Mouse (Mus musculus) heart, postnatal 0 days (tissue): ENCODE results near the gene Pdlim3. TPM values are rescaled to one million over a fixed set of nuclear protein-coding genes. Genes with fewer than 3 reads are reported as not detected.

ENCODE experiments used
- ATAC-seq: fragments of 200-750 bp; cut with Nextera tagmentation; 2 replicates; pipeline ENCODE4 v1.8.0; 2017; ENCODE audit warnings: low read depth, moderate number of reproducible peaks, moderate library complexity; ENCODE audit not compliant: insufficient read depth
- DNase-seq: peaks from one replicate; pipeline ENCODE4 v3.0.0-alpha.2; 2016; ENCODE audit warnings: low spot score
- H3K27ac ChIP-seq: fragments of 300-500 bp; sonication (generic); 2 replicates; pipeline ENCODE4 v1.5.1; 2014; ENCODE audit warnings: low read depth, mild to moderate bottlenecking
- H3K27me3 ChIP-seq: fragments of 300-500 bp; sonication (generic); 2 replicates; pipeline ENCODE4 v1.6.1; 2014; ENCODE audit warnings: low read length, mixed read lengths; ENCODE audit not compliant: control insufficient read depth, insufficient read depth
- H3K36me3 ChIP-seq: fragments of 300-500 bp; sonication (generic); replicated peaks from 2 replicates; pipeline ENCODE4 v1.6.1; 2014; ENCODE audit warnings: low read length, mixed read lengths; ENCODE audit not compliant: control insufficient read depth, insufficient read depth
- H3K4me1 ChIP-seq: fragments of 300-500 bp; sonication (generic); 2 replicates; pipeline ENCODE4 v1.6.1; 2014; ENCODE audit warnings: antibody characterized with exemption; ENCODE audit not compliant: control insufficient read depth, insufficient read depth
- H3K4me2 ChIP-seq: fragments of 300-500 bp; sonication (generic); 2 replicates; pipeline ENCODE4 v1.6.1; 2014; ENCODE audit warnings: low read depth, mild to moderate bottlenecking, low read length, moderate library complexity
- H3K4me3 ChIP-seq: fragments of 300-500 bp; sonication (generic); 2 replicates; pipeline ENCODE4 v1.5.1; 2014; ENCODE audit warnings: low read depth, low read length
- H3K9ac ChIP-seq: fragments of 300-500 bp; sonication (generic); replicated peaks from 2 replicates; pipeline ENCODE4 v1.6.1; 2014; ENCODE audit warnings: low read depth, low read length, mixed read lengths
- H3K9me3 ChIP-seq: fragments of 300-500 bp; sonication (generic); replicated peaks from 2 replicates; pipeline ENCODE4 v1.6.1; 2016; ENCODE audit warnings: low read length; ENCODE audit not compliant: control insufficient read depth
- CTCF ChIP-seq: IDR thresholded peaks from 2 replicates; pipeline ENCODE4 v1.5.1; 2016; ENCODE audit warnings: antibody characterized with exemption, control low read depth, low read depth
- EP300 ChIP-seq: IDR thresholded peaks from 2 replicates; pipeline ENCODE4 v1.6.1; 2016; ENCODE audit warnings: antibody characterized with exemption, low read depth
- WGBS: fragments of 180-500 bp; shearing (Covaris S2); extraction: QIAGEN DNeasy Blood & Tissue Kit; methylation state at CpG from one replicate; pipeline ENCODE4 v1.1.7; 2014; 5-methylcytosine and 5-hydroxymethylcytosine counted together
- polyA plus RNA-seq: library from polyadenylated mRNA; unstranded; fragments of >200 nt; fragmentation: Nextera tagmentation; extraction: Ambion mirVana; gene quantifications from 2 replicates; pipeline ENCODE4 v1.2.1, GENCODE M21; 2015
- total RNA-seq: library from RNA; depleted of rRNA; stranded (reverse); fragments of >200 nt; gene quantifications from 2 replicates; pipeline ENCODE4 v1.2.3, GENCODE M21; 2014; ENCODE audit warnings: low replicate concordance

Pdlim3 gene
- total and polyA plus RNA-seq, 2 experiments from 2014 or later: 127 to 168 TPM

DNA sequence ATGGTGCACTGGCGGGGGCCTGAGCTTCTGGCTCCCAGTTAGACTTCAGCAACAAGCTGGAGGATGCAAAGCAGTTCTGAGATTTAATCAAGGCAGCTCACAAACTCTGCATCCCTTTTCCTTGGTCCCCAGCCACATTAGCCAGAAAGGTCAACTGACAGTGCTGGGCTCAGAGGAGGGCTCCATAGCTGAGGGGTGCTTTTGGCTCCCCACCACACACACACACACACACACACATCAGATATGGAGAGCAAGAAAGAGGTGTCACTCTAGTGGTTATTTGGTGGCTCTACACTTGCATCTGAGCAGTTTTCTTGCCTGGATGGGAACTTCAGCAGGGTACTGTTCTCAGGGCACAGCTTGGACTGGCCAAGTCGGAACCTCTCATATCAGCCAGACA, 514 bp downstream of the Pdlim3 start:
- Histone ChIP-seq H3K9ac (peak overlapping the region; percentile 69), H3K27ac (peak overlapping the region; percentile 90), H3K9me3 (no peaks in the 10 kb centered on the region), H3K4me2 (peak overlapping the region; percentile 85), H3K4me3 (peak overlapping the region; percentile 66), H3K36me3 (no peaks in the 10 kb centered on the region), H3K4me1 (0 out of 2 replicates have a peak, but pooled peaks cover 3% of the 10 kb centered on the region), H3K27me3 (no peaks in the 10 kb centered on the region)
- ATAC-seq: peak; percentile 74
- peak; percentile 51 for TF ChIP-seq CTCF
- no peak for TF ChIP-seq EP300
- WGBS: 9% methylated on average over 2 of the region's 2 CpGs
- peak; percentile 78 for DNase-seq

DNA sequence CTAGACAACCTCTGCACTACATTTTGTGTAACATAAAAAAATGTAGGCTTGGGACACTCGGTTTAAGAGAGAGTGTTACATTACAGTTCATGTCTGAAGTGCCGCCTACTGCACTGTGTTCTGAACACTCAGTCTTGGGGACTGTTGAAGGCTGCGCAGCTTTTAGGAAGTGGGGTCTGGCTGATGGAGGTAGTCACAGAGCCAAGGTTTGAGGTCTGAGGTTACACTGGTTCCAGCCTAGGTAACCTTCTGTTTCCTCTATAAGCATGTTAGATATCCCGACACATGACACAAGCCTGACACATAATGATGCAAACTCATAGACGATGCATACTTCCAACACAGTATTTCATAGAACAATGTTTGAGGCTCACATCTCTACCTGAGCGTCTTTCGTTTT, 4.5 kb downstream of the Pdlim3 start:
- Histone ChIP-seq H3K4me2 (no peak overlapping the region), H3K9ac (no peak overlapping the region), H3K36me3 (peaks cover 2% of the 10 kb centered on the region; the same call in 1 of the 2 replicates), H3K27ac (no peak overlapping the region), H3K9me3 (no peaks in the 10 kb centered on the region), H3K4me3 (no peak overlapping the region), H3K27me3 (no peaks in the 10 kb centered on the region), H3K4me1 (0 out of 2 replicates have a peak, but pooled peaks cover 3% of the 10 kb centered on the region)
- ATAC-seq: no peak
- TF ChIP-seq CTCF: no peak
- no peak for TF ChIP-seq EP300
- 91% methylated on average over 7 of the region's 7 CpGs for WGBS
- no peak for DNase-seq

DNA sequence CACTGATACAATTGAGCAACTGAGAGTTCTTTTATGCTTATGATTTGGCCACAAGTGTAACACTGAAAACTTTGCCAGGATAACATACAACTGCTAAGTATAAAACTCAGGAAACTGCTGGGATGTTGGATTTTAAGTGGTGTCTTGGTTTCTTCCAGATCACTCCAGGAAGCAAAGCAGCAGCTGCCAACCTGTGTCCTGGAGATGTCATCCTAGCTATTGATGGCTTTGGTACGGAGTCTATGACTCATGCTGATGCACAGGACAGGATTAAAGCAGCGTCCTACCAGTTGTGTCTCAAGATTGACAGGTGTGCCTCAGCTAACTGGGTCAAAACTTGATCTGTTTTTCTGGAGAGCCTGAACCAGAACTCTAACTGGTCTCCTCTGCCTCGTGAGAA, 11.3 kb downstream of the Pdlim3 start:
- WGBS: 72% methylated on average over 3 of the region's 3 CpGs
- Histone ChIP-seq H3K4me2 (no peak overlapping the region), H3K27me3 (no peaks in the 10 kb centered on the region), H3K27ac (no peak overlapping the region), H3K9ac (no peak overlapping the region), H3K36me3 (peaks cover 8% of the 10 kb centered on the region), H3K4me1 (no peaks in the 10 kb centered on the region; the same call in none of the 2 replicates), H3K4me3 (no peak overlapping the region), H3K9me3 (no peaks in the 10 kb centered on the region)
- no peak for TF ChIP-seq CTCF
- TF ChIP-seq EP300: no peak
- DNase-seq: no peak
- ATAC-seq: no peak

DNA sequence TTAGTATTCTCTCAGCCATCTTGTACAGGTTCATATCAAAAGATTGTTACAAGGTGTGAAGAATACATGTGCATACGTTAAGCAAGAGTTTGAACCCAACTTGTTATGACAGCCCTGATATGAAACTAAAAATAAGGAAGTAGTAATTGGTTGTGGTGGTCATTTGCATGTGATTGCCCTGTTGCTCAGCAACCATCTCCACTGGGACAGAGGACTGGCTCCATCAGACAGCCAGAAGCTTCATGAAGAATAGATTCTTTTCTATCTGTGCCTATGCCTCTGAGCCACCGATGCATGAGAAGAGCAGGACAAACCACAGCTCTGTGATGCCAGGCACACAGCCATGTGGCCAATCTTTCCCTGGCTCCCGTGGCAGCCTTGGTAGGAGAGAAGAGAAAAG, 14.5 kb downstream of the Pdlim3 start:
- ATAC-seq (no peak), DNase-seq (no peak)
- TF ChIP-seq CTCF: no peak
- TF ChIP-seq EP300: no peak
- WGBS: 38% methylated on average over 3 of the region's 3 CpGs
- peaks cover 14% of the 10 kb centered on the region; the same call in 1 of the 2 replicates for H3K36me3 ChIP-seq
- H3K4me1 ChIP-seq: peaks cover 17% of the 10 kb centered on the region
- H3K27ac ChIP-seq: peak overlapping the region; percentile 55
- H3K27me3 ChIP-seq: no peaks in the 10 kb centered on the region
- no peak overlapping the region for H3K9ac ChIP-seq
- no peak overlapping the region for H3K4me2 ChIP-seq
- no peaks in the 10 kb centered on the region for H3K9me3 ChIP-seq
- H3K4me3 ChIP-seq: no peak overlapping the region

DNA sequence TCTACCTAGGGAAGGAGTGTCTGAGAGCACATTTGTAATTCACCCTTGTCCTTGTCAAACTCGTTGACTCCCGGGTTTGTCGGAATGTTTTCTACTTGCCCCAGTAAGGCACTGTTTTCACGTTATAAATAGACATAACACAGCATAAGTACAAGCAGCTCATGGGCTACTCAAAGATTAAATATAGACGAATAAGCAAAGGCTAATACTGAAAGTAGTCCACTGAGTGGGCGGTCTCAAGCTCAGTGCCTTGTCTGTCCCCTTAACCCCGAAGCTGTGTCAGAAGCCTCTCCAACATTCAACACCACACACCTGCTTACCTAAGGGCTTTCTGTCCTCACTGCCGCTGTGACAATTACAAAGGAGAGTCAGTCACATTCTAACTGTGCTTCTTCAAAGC, 16.4 kb downstream of the Pdlim3 start:
- ATAC-seq: peak; percentile 96
- WGBS: 31% methylated on average over 8 of the region's 8 CpGs
- no peak for TF ChIP-seq EP300
- TF ChIP-seq CTCF: no peak
- Histone ChIP-seq H3K9me3 (no peaks in the 10 kb centered on the region), H3K27me3 (no peaks in the 10 kb centered on the region), H3K4me1 (peaks cover 17% of the 10 kb centered on the region), H3K9ac (0 out of 2 replicates have a peak overlapping the region, but pooled peaks have one; percentile 37), H3K36me3 (peaks cover 12% of the 10 kb centered on the region), H3K27ac (peak overlapping the region; percentile 95), H3K4me3 (peak overlapping the region; percentile 5; the same call in 1 of the 2 replicates), H3K4me2 (peak overlapping the region; percentile 33)
- DNase-seq: peak; percentile 92

DNA sequence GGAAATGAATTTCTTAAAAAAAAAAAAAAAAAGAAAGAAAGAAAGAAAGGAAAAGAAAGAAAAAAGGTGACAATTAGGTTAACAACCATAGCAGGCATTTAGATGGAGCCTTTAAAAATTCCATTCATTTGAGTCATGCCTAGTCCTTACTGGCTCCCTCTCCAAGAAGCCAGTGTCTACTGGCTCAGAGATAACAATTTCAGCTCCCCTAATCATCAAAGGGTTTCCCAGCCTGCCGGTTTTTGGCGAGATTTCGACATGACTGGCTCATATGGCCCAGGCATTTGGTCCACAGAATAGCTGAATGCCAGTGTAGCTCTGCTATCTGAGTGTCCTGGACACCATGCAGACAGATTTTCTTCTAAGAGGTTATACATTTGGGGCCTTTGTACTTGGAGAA, 18.4 kb downstream of the Pdlim3 start:
- H3K9me3 ChIP-seq: no peaks in the 10 kb centered on the region
- no peak overlapping the region for H3K9ac ChIP-seq
- peaks cover 15% of the 10 kb centered on the region; the same call in 1 of the 2 replicates for H3K36me3 ChIP-seq
- 5% methylated on average over 3 of the region's 3 CpGs for WGBS
- H3K27ac ChIP-seq: peak overlapping the region; percentile 12
- no peak overlapping the region for H3K4me2 ChIP-seq
- DNase-seq (peak; percentile 46), ATAC-seq (0 out of 2 replicates have a peak, but pooled peaks have one; percentile 15)
- H3K4me1 ChIP-seq: peaks cover 17% of the 10 kb centered on the region
- TF ChIP-seq CTCF: no peak
- TF ChIP-seq EP300: no peak
- no peaks in the 10 kb centered on the region for H3K27me3 ChIP-seq
- H3K4me3 ChIP-seq: no peak overlapping the region
